Mouse (Mus musculus): Measurements from ENCODE around the gene Nr2e1.

Nr2e1 gene

DNA sequence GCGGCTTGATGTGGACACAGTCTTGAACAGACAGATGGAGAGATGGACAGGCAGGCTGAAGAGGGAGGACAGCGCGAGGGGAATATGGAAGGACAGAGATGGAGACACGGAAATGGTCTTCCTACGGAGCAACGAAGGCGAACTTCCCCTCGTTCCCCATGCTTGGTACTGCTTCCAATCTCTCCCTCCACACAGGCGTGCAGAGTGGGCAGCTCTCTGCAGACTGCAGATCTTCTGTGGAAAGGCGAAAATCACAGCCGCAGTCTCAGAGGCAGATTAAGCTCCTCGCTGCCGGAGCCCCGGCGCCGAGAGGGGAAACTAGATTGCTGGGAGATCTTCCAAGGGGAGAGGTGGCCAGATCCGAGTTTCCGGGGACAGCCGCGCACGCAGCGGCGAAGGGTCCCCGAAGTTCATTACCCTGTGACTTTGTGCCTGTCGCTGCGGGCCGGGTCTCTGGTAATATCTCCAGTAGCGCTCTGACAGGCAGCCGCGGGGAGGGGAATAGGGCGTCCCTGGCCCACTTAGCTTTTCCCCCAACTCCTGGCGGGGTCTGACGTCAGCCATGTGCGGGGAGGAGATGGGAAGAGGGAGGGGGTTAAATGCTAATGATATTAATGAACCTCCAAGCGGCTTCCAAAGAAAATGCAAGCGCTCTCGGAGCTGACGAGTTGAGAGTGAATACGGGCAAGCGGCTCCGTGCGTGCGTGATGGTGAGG is at the start of gene Nr2e1, which contains the start of gene Ostm1:
Nr2e1 (minus strand) TSS at position 476 of the 716 bp plus-strand sequence.
Ostm1 (plus strand) TSS at position 666 of the 716 bp plus-strand sequence.
- no peak for DNase-seq

DNA sequence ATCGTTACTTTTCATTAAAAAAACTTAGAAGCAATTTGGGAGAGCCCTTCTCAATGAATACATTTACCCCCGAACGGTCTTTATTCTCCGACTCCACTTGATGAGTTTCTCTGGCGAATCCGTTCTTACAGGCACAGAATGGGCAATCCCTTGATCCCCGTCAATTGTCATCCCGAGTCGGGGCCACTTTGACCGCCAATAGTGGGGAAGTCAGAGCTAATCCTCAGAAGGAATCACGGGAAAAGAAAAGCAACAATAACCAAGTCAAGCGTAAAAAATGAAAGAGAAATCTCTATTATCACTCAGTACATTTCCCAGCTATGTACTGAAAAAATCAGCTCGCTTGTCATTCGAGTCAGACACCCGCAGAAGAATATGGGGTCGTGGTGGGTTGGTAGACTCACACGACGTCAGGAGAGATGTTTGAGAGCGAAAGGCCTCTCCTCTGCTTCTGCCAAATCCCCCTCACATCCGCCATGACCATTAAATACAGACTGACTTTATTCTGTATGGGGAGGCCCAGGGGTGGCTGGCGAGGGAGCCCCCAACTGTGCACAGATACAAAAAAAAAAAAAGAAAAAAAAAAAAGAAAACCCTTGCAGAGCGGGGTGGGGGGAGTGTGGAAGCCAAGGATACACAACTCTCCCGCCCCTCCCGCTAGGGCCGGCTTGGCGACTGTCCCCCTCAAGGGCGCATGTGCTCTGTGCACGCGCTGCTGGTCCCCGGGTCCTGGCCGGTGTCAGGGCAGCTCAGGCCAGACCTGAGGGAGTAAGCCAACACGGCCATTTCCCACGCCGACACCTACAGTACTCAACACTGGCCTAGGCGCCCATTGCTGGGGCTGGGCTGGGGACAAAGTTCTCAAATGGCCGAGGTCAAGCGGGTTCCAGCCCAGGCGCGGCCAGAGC is 49.3 kb upstream of the Nr2e1 start:
- DNase-seq: no peak

DNA sequence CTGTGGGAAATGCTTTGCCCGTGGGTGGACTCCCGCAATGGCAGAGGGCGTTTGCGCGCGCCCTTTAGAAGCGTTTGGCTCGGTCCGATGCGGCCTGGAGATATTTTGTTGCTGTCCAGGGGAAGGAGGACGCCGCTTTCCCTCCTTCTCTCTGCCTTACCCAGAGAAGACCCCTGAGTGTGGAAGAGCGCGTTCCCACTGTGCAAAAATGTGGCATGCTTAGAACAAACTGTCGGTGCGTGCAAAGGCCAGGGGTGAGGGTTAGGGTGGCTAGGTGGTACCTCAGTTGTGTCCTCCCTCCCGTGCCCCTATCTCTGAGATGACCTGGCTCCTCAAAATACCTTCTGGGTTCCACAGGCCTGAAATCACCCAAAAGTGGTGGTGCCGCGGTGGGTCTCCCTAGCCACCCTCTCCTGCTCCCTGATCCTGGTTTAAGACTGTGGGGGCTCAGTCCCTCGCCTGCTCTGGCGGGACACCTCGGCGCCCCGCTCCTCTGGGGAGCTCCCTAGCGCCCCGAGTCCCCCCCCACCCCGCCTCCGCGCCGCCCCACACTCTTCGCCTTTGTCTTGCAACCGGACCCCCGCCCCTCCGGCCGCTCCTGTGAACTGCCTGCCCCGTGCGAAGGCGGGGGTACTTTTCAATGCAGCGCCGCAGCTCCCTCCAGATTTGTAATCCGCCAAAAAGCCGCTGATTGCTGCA is 48.5 kb upstream of the Nr2e1 start:
- peak in 1 of 2 experiments; percentile 12 for DNase-seq

DNA sequence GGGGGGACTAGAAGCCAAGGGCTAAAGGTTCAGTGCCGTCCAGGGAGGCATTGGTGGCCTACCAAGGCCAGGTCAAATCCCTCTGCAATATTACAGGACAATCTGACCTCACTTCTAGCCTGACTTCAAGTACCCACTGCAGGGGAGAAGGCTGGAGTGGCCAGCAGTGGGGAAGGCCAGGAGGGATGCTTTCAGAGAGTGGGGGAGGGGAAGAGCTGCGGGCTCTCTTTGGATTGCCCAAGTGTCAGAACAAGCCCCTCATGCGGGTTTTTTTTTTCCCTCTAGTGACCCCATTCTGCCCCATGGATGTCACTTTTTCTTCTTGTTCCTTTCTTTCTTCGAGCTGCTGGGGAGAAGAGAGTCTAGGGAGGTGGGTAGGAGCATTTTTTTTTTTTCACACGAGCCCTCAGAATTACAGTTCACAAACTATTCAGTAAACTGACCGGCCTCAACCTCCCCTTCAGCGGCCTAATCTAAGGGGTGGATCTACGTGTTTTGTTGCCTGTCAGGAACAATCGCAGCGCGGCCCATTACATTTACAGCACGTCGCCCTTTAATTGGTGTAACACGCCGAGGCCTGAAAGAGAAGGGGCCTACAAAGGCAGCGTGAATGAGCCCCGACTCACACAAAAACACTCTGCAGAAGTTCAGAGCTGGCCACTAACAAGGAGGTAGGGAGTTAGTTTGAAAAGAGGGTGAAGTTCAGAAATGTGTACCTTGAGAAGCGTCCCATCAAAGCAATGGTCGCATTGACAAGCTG is 47.3 kb upstream of the Nr2e1 start:
- DNase-seq: no peak

DNA sequence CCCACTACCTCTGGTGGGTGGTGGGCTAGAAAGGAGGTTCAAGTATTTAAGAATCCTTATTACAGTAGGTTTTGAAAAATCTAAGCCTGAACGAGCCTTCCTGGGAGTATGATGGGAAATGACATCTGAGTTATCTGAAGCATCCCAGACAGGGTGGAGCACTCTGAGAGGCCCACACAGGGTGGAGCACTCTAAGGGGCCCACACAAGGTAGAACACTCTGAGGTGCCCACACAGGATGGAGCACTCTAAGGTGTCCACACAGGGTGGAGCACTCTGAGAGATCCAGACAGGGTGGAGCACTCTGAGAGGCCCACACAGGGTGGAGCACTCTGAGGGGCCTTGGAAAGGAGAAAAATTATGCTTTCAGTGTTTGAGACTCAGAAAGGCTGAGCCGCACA is 42.5 kb upstream of the Nr2e1 start:
- DNase-seq: no peak

DNA sequence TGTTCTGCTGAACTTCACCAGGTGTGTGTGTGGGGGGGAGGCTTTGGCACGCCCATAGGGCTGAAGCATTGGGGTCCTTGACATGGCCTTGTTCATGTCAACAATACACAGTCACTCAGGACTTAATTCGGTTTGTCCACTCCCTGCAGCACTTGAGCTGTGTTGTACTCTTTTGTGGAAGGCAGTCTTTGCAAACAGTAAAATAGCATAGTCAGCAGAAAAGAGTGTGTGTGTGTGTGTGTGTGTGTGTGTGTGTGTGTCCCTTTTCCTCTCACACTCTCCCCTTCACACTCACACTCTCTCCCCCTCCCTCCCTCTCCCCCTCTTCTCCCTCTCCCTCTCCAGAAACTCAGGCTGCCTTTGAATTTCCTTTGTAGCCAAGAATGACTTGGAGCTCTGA is 34.9 kb upstream of the Nr2e1 start:
- DNase-seq: no peak

DNA sequence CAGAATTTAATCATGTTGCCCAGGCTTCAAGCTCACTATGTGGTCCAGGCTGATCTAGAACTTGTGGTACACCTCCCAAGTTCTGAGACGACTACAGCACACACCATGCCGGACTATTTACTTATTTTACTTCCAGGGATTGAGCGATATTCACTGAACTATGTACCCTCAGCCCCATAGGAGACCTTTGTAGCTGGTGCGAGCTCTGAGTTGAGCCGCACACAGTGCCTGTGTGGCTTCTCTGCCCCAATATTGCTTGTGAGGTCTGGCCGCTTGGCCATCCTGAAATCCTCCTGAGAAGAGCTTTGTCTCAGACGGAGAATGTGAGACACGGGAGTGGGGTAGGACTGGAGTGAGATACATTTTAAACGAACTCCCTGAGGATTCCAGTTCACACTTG is 31.3 kb upstream of the Nr2e1 start:
- no peak for DNase-seq

DNA sequence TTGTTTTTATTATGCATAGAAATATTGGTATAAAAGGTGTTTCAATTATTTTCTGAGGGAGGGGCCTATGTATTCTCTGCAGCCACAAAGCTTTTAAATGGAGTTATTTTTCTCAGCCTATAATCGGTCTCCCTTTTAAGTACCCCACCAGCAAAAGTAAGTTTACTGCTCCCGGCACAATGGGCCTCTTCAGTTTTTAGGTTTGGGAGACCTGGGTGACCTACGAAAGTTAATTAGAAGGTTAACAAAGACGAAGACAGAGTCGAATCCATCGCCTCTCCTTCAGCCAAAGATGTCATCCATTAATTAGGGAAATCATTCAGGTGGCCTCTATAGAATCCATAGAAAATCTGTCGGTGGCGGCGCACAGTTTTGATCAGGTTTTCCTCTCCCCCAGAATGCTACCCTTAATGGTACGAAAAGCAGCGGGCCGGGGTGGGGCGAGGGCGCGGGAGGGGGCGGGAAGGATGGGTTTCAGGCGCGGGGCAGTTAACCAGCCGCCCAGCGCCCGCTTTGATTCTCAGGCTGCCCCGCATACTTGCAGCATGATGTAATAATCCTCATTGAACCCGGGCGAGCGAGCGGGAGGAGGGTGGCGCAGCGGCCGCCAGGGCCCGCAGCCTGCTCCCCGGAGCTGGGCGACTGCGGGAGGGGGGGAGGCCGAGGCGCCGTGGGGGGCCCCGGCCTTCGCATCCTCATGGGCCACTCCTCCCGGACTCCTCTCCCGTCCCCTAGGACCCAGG is 30.4 kb upstream of the Nr2e1 start:
- peak in 1 of 2 experiments; percentile 38 for DNase-seq

DNA sequence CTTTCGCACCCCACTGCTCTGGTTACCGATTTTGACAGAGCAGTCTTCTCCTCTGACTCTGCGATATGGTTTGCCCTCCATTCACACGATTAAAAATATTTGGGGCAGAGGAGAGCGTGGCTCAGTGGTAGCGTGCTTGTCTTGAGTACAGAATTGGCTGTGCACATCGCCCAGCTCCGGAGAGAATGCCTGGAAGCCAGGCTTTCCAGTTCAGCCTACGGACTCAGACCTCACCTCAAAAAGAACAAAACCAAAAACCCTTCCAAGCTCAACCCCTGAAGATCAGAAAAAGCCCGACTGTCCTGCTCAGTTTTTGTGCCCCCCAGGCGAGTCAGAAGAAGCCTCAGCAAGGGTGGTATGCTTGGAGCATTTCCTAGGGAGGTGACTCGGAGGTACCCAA is 29.6 kb upstream of the Nr2e1 start:
- no peak for DNase-seq

DNA sequence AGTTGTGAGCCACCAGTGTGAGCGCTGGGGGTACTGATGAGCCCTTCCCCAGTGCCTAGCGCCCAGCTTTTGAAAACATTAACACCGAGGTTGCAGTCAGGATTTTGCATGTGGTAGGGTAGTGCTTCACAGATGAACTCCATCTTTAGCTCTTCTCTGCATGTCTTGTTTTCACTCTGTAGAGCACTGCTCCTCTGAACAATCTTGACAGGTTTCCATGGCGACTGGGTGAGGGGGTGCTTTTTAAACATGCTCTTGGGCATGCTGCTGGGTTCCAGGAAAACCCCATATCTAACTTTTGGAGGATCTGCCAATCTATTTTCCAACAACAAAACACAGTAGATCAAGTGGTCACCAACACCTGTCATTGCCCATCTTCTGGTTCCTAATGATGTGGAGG is 23.3 kb upstream of the Nr2e1 start:
- no peak for DNase-seq

DNA sequence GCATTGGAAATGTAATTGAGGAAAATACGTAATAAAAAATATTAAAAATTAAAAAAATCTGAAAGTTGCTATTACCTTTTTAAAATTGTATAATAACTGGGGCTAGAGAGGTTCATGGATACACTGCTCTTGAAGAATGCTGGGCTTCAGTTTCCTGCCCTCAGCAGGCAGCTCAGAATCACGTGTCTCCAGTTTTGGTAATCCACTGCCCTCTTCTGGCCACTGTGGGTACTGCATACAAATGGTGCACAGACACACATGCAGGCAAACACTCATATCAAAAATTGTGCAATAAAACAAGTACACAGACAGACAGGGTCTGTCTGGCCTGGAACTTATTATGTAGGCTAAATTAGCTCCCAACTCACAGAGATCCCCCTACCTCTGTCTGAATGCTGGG is 21.4 kb upstream of the Nr2e1 start:
- no peak for DNase-seq

DNA sequence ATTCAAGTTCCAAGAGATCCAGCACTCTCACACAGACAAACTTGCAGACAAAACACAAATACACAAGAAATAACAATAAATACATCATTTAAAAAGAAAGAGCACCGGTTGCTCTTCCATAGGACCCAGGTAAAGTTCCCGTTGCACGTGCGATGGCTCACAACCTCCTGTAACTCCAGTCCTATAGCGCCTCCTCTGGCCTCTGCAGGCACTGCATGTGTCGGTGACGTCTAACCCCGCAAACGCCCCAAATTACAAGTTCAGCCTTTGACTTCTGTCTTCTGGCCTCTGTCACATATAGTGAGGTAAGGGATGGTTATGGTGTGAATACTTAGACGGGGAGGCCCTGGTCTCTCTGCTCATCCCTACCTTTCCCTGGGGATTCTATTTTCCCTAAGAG is 18.1 kb upstream of the Nr2e1 start:
- no peak for DNase-seq

DNA sequence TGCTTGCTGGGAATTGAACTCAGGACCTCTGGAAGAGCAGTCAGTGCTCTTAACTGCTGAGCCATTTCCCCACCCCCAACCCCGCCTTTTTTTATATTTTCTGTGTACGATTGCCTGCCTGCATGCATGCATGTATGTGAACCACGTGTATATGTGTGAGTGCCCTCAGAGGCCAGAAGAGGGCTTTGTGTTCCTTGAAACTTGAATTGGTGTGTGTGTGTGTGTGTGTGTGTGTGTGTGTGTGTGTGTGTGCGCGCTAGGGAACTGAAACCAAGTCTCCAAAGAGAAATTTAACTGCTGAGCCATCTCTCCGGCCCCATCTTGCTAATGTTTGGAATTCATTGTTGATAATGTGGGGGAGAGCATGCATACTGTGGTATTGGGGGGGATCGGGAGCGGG is 15.2 kb upstream of the Nr2e1 start:
- no peak for DNase-seq

DNA sequence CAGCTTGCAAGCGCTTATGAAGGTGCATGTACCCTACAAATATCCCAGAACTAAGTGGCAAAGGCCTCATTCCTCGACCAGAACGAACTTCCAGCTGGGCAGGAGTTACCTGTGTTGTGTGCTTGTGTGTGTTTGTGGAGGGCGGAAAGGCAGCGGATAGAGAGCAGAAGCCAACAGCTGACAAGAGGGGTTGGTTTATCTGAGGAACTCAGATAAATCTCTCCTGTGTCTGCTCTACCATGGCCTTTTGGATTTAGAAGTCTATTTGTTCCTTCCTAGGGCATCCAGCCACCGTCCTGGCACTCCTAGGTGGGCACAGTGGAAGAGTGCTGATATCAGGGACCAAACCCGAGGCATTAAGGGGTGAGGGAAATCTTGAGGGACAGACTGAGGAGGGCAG is 9.8 kb upstream of the Nr2e1 start:
- DNase-seq: no peak

DNA sequence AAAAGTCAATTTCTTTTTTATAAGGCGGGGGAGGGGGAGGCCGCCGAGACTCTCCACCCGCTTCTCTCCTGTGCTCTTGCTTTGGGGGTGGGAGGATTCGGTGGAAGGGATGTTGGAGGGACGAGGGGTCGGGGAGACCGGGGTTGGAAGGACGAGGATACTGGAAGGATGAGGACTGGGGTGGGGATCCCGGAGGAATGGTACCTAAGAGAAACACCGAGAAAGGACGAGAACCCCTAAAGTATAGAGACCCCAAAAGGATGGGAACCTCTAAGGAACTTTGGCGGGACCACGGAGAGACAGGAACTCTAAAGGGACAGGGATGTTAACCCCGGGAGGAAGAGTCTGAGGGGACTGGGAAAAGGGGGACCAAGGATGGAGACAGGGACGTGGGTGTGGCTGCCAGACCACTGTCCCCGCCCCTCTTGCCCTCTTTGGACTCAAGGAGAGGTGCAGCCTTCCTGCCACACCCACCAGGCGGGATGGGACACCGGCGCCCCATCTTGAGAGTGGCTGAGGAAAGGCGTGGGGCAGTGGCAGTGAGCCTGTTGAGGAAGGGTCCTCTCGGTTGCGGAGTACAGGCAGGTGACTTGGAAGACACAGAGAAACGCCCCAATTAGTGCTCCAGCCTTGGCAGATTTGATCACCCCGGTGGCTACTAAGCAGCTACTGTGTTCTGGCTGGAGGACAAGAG is 8.7 kb upstream of the Nr2e1 start:
- no peak for DNase-seq

DNA sequence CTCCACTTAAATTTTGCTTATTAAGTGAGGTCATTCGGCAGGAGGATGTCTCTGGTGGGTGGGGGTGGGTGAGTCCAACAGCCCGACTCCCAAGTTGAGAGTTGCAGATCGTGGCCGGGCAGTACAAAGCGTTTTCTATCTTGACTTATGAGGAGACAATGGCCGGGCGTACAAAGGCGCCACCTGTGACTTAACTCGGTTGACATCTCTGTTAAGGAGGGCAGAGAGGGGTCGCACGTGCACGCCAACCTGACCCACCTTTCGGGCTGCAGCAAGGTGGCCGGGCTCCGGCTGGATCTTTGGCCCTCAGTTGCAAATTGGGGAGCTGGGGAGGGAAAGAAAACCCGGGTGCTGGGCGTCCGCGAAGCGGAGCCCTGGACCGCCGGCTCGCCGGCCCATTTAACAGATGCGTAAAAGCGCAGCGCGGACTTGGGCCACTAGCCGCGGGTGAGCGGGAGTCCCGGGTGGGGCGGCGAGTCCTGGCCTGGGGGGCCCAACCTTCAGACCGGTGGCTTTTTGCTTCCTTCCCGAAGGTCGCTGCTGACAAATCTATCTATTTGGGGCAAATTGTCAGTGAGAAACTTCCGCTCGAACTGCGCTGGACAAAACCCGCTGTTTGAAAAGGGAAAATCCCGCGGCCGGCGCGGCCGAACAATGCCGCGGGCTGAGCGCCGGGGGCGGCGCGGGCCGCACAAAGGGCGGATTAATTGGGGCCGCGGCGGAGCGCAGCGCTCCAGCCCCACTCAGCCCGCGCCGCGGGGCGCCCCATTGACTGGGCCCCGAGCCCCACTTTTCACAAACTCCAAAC is 8.0 kb upstream of the Nr2e1 start:
- DNase-seq: no peak

DNA sequence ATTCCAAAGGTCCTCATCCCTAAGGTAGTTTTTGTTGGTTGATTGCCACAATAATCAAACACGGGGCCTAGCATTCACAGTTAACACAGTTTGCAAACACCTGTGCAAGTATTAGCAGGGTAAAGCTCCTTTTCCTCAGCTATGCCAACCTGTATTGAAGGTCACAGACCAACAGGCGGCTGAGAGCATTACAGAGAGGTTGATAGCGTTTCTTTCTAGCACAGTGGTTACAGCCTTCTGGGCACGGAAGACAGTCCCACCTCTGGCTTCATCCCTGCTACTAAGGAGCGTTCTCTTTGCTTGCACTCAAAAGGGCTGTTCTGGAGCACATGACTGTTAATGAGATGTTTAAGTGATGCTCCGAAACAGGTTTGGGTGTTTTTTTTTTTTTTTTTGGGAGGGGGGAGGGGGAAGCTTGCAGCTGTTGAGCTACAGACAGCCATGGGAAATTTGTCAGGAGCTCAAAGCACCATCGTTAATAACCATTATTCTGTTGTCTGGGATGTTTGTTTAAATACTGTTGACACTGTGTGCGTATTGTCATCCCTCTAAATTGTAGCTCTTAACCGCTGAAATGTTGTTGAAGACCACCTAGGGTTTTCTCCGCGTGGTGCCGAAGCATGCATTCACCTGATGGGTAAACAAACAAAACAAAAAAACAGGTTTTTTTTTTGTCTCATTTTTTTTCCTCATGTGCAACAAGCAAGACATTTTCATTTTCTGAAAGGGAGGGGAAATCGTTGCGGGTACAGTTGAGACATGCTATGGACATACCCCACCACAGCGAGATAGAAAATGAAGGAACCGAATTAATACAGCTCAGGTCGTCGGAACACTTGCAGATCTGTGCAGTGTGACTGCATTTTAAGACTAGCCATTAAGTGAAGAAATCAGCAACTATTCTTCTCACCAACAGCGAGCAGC is 7.1 kb upstream of the Nr2e1 start:
- no peak for DNase-seq

DNA sequence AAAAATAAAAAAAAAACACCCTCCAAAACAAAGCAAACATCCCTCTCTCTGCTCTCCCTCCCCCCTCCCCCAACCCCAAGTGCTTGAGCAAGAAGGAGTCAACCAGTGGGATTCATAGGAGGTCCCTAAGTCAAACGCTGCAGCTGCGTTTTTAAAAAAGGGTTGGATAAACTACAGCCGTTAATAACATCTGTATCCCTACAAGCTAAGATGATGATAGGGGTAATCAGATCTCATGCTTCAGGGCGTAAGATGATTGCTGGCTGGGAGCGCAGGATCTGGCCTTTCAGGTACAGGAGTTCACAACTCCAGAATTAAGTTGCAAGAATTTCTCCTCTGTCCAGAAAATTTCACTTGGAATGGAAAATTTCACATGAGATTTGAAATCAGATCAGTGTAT is 6.1 kb upstream of the Nr2e1 start:
- no peak for DNase-seq
